Mouse (Mus musculus) bone marrow macrophage, adult 2 months (primary cell): ENCODE results near the gene Aff1.

Source experiments
- CTCF ChIP-seq: IDR thresholded peaks from 2 replicates; pipeline ENCODE4 v1.5.1; 2012; ENCODE audit warnings: low read depth, mild to moderate bottlenecking, low read length, moderate library complexity
- POLR2A ChIP-seq: IDR thresholded peaks from 2 replicates; pipeline ENCODE4 v1.6.1; 2012; ENCODE audit warnings: mild to moderate bottlenecking, low read depth, low read length, borderline replicate concordance

- TF ChIP-seq CTCF, result no peak
- TF ChIP-seq POLR2A, result no peak
Measured at GRCm38 (mm10) chr5:103749465-103750285, 57.5 kb downstream of the Aff1 start.
